Mouse (Mus musculus) embryo, embryonic 10 days (tissue): ENCODE measurements at regions not wholly inside any gene's neighbourhood (a gene's known extent, or its start where the extent isn't known, plus 50 kb on each side); places are given as distances from the start of the nearest gene placed in this dataset.

Experiments used
- DNase-seq: peaks from one replicate; pipeline ENCODE4 v3.0.0-alpha.2; 2015; ENCODE audit warnings: low spot score

DNA sequence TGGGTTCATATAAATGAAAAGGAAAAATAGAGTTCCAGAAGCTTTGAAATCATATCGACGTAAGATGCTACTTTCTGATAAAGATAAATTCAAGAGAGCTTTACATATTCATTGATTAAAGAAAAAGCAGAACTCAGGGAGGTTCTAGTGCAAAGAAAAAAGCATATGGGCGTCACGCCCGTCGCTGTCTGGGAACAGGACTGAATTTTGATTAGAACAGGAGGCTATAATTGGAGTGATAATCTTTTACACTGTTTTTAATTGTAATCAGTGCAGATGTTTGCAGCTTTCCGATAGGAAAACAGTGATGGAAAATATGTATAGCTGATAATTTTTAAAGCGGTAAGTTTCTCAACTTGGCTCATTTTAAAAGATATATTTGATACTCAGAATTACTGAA lies 428.2 kb upstream of the Ccnh start:
- no peak for DNase-seq

DNA sequence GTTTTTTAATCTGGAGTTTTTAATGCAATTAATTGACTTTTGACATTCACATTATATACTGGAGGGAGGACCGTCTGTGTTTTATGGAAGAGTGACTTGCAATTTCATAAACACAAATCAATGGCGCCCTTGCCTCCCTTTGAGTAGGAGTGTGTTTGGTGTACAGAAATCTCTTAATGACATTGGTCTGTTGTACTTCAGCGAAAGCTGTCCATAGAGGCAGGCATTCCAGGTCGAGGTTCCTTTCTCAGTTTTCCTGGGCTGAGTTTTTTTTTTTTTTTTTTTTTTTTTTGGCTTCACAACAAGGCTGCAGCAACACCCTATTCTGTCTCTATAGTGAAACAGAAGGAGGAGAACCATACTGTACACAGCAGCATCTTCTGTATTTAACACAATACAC lies 427.4 kb upstream of the Ccnh start:
- no peak for DNase-seq

DNA sequence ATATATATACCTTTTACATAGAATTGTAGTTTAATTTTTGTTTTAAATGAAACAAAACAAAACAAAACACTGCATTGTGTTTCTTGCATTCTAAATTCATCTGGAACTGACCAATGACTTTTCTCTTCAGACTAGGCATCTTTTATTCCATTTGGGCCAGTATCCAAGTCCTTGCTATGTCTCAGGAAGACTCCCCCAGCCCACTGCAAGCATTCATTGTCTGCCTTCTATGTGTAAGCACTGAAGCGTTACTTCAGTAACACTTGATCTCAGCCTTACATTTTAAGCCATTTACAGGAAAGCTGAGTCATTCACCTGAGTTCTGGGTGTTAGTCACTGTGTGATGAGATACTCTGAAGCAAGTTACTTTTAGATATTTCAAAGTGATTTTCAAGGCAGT lies 425.3 kb upstream of the Ccnh start:
- no peak for DNase-seq

DNA sequence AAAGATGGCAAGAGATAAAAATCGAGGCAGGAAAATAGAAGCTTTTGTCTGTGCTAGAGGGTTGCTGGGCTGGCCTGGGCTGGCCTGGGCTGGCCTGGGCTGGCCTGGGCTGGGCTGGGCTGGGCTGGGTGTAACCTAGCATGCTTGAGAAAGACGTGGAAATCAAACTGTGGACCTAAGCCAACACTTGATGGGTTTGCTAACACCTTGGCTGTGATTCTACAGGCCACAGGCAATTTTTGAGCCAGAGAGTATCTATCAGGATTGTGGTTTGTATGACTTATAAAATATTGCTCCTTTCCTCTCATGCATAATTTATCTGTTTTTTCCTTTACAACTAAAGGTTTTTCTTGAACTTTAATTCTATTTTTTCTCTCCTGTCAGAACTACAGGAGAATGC lies 417.3 kb upstream of the Ccnh start:
- no peak for DNase-seq

DNA sequence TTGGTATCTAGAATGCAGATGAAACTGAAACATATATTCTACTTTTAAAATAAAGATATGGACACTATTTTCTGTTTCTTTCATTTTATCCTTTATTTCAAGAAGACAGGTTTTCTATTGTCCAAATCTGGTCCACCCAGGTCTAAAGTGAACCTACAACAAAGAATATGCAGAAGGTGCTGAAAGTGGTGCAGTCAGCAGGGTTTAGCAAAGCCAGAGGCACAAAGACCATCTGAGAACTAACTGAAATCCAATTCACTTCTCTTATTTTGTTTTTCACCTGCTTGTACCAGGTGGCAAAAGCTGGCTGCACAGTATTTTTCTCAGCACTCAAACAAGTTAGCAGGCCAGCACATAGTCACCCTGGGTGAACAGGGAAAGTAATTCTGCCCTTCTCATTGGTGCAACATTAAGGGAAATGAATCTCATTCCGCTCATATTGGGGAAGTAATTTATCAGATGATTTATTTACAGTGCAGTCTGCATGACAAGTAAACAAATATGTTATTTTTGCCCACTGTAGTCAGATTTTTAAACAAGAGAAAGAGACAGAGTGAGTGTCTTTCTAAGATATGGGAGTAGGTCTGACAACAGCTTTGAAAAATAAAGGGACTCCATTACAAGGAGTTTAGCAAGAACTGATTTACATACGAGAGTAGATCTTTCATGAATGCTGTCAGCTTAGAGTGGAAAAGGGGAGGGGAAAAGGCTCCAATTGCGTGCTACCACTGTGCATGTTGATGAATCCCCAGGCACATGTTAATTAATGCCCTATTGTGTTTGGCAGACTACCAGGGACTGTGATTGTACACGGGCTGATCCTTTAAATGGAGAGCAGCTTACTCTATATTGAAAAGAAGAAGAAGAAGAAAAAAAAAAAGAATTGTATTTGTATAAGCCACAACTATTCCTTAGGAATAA lies 405.9 kb upstream of the Ccnh start:
- DNase-seq, result peak; percentile 7

DNA sequence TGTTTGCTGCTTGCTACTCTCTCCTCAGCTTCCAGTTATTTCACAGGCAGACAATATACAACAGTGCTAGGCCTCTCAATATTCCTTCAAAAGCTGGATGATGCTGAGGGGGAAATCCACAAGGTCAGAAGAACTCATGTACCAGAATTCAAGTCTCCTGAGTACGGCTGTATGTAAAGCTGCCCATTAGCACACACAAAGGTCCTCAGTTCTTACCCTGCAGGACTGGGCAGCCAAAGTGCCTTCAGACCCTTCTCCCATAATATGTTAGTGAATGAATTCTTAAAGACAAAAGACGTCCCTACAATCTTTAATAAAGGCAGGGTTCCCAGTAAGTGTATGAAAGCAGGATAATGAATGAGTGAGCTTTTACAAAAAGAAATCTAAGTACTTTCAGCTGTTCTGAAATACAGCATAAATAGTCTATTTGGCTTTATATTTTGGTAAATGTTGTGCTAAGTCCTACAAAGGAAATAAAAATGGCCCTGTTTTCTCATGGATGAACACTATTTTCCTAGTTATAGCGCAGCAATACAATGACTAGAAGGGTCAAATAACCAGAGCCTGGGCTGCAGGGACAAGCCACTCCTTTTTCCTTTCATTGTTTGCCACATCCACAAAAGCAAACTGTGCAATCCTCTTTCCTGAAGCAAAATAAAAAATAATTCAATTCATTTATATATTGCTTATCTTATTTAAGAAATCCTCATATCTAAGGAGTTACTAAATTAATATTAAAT lies 384.8 kb upstream of the Ccnh start:
- no peak for DNase-seq

DNA sequence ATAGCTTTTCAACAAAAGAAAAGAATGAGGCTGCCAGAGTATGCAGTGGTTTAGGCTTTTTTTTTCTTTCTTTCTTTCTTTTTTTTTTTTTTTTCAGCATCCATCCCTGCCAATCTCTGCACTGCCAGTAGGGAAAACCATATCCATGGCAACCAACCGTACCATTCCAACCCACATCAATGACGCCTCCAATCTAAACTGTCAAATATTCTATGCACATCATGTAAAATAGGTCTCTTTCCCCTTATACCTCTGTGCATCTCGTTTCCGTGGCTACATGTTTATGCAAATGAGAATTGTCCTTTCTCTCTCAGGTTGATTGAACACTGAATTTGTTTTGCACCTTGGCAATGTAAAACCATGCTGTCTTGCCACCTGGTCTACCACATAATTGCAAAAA lies 384.0 kb upstream of the Ccnh start:
- no peak for DNase-seq

DNA sequence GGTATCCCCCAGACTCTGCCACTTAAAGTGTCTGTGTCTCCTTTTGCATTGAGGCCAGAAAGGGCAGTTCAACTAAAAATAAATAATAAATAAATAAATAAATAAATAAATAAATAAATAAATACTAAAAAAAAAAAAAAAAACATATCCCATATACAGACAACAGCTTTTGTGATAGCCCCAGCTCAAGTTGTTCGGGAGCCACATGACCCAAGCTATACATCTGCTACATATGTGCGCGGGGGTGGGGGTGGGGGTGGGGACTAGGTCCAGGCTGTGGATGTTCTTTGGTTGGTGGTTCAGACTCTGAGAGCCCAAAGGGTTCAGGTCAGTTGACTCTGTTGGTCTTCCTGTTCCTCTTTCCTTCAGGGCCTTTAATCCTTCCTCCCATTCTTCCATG lies 379.6 kb upstream of the Ccnh start:
- no peak for DNase-seq
